Mouse (Mus musculus) G1E (cell line): ENCODE measurements around the gene Olfr147.

ENCODE experiments used
- CTCF ChIP-seq: IDR thresholded peaks from 2 replicates; pipeline ENCODE4 v1.5.1; 2012; ENCODE audit warnings: low read depth, low read length, inconsistent platforms, mixed read lengths
- GATA1 ChIP-seq: IDR thresholded peaks from 2 replicates; pipeline ENCODE4 v1.6.1; 2012; ENCODE audit warnings: borderline replicate concordance, low read length, inconsistent platforms, mixed read lengths
- POLR2AphosphoS5 ChIP-seq: IDR thresholded peaks from 2 replicates; pipeline ENCODE4 v1.6.1; 2012; ENCODE audit warnings: low read depth, low read length, inconsistent platforms; ENCODE audit not compliant: insufficient replicate concordance
- TAL1 ChIP-seq: conservative IDR thresholded peaks from 2 replicates; pipeline ENCODE4 v1.6.1; 2012; ENCODE audit warnings: low read depth, low read length, inconsistent platforms, mixed read lengths

DNA sequence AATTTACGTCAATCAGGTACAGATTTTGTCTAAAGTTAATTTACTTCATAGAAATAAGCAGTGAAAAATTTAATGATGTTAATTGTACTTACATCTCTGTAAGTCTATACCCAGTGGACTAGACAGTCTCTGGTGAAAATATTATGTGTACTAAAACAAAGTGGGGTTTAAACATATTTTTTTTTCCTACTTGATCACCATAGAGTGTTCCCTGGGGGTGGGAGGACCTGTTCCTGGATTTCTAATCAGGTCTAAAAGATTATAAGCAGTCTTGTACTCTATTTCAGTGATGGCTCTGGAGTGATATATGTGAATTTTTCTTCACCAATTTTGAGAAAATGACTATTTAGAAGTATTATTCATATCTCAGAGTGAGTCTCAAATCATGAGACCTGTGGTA, at the start of gene Olfr147:
- TF ChIP-seq CTCF: no peak
- TF ChIP-seq GATA1: no peak
- no peak for TF ChIP-seq TAL1
- TF ChIP-seq POLR2AphosphoS5: no peak
